Mouse (Mus musculus) liver, adult 2 months (tissue): Measurements from ENCODE around the gene Anapc5. TPM values are rescaled to one million over a fixed set of nuclear protein-coding genes. Genes with fewer than 3 reads are reported as not detected.

Experiments used
- DNase-seq: peaks from one replicate; pipeline ENCODE4 v3.0.0-alpha.2; 2011; ENCODE audit warnings: low read depth, low spot score; ENCODE audit errors: extremely low read depth
- H3K27ac ChIP-seq: fragments of 200-500 bp; replicated peaks from 2 replicates; pipeline ENCODE4 v1.5.1; 2012; ENCODE audit warnings: low read depth, mild to moderate bottlenecking, control low read depth, inconsistent platforms, low read length; ENCODE audit not compliant: insufficient read depth
- H3K27me3 ChIP-seq: fragments of 200-500 bp; 2 replicates; pipeline ENCODE4 v1.6.1; 2012; ENCODE audit warnings: mild to moderate bottlenecking, moderate library complexity, low read length, inconsistent platforms; ENCODE audit not compliant: control insufficient read depth, insufficient read depth
- H3K36me3 ChIP-seq: fragments of 200-500 bp; 2 replicates; pipeline ENCODE4 v1.6.1; 2012; ENCODE audit warnings: low read length, inconsistent platforms; ENCODE audit not compliant: control insufficient read depth, insufficient read depth
- H3K4me1 ChIP-seq: fragments of 200-500 bp; 2 replicates; pipeline ENCODE4 v1.6.1; 2011; ENCODE audit warnings: low read length; ENCODE audit not compliant: control insufficient read depth, insufficient read depth
- H3K4me3 ChIP-seq: fragments of 200-500 bp; 2 replicates; pipeline ENCODE4 v1.5.1; 2011; ENCODE audit warnings: low read depth, mild to moderate bottlenecking, control low read depth, low read length, moderate library complexity; ENCODE audit not compliant: insufficient read depth
- H3K79me2 ChIP-seq: fragments of 200-500 bp; 2 replicates; pipeline ENCODE4 v1.6.1; 2012; ENCODE audit warnings: inconsistent platforms, mild to moderate bottlenecking, low read length, moderate library complexity; ENCODE audit not compliant: control insufficient read depth, insufficient read depth
- H3K9ac ChIP-seq: fragments of 200-500 bp; 2 replicates; pipeline ENCODE4 v1.6.1; 2012; ENCODE audit warnings: low read depth, mild to moderate bottlenecking, control low read depth, inconsistent platforms, low read length
- CTCF ChIP-seq: fragments of 200-500 bp; IDR thresholded peaks from 2 replicates; pipeline ENCODE4 v1.5.1; 2011; ENCODE audit warnings: low read depth, low read length, control low read depth
- POLR2A ChIP-seq: fragments of 200-500 bp; IDR thresholded peaks from 2 replicates; pipeline ENCODE4 v1.6.1; 2011; ENCODE audit warnings: low read length, control low read depth; ENCODE audit not compliant: insufficient read depth; ENCODE audit errors: extremely low read depth
- WGBS: fragments of 180-500 bp; shearing (Covaris S2); methylation state at CpG from one replicate; pipeline ENCODE4 v1.1.7; 2018; 5-methylcytosine and 5-hydroxymethylcytosine counted together
- polyA plus RNA-seq: library from polyadenylated mRNA; depleted of rRNA; stranded (reverse); fragments of >200 nt; gene quantifications from 2 replicates; pipeline ENCODE4 v1.2.3, GENCODE M21; 2012
- total RNA-seq: library from RNA; depleted of rRNA; stranded (reverse); fragments of >200 nt; gene quantifications from 2 replicates; pipeline ENCODE4 v1.2.3, GENCODE M21; 2014

Anapc5 gene
- total and polyA plus RNA-seq, 2 experiments, result 61.9 to 93.9 TPM

GRCm38 (mm10) chr5:122775646-122776286 lies 45.4 kb downstream of the Anapc5 start:
- Histone ChIP-seq H3K4me1 (peaks cover 5% of the 10 kb centered on the region; the same call in 1 of the 2 replicates), H3K79me2 (peaks cover 14% of the 10 kb centered on the region; the same call in 1 of the 2 replicates), H3K36me3 (no peaks in the 10 kb centered on the region), H3K27me3 (no peaks in the 10 kb centered on the region), H3K4me3 (no peak overlapping the region), H3K27ac (no peak overlapping the region), H3K9ac (no peak overlapping the region)
- DNase-seq, result no peak
- 81% methylated on average over 14 of the region's 14 CpGs for WGBS
- TF ChIP-seq CTCF (no peak), POLR2A (no peak)

- Histone ChIP-seq H3K9ac (no peak overlapping the region), H3K4me1 (peaks cover 9% of the 10 kb centered on the region), H3K27ac (0 out of 2 replicates have a peak overlapping the region, but pooled peaks have one; percentile 8), H3K79me2 (peaks cover 14% of the 10 kb centered on the region; the same call in 1 of the 2 replicates), H3K36me3 (no peaks in the 10 kb centered on the region), H3K27me3 (no peaks in the 10 kb centered on the region), H3K4me3 (no peak overlapping the region)
- no peak for DNase-seq
- no peak for TF ChIP-seq POLR2A
- TF ChIP-seq CTCF, result no peak
- 70% methylated on average over 28 of the region's 28 CpGs for WGBS
Measured at GRCm38 (mm10) chr5:122774743-122775611, 46.2 kb downstream of the Anapc5 start.

GRCm38 (mm10) chr5:122773756-122774155 lies 47.4 kb downstream of the Anapc5 start:
- no peak for DNase-seq
- 83% methylated on average over 11 of the region's 11 CpGs for WGBS
- Histone ChIP-seq H3K27ac (no peak overlapping the region), H3K9ac (no peak overlapping the region), H3K36me3 (no peaks in the 10 kb centered on the region), H3K4me1 (peaks cover 6% of the 10 kb centered on the region), H3K79me2 (peaks cover 13% of the 10 kb centered on the region; the same call in 1 of the 2 replicates), H3K27me3 (no peaks in the 10 kb centered on the region), H3K4me3 (no peak overlapping the region)
- TF ChIP-seq CTCF (no peak), POLR2A (no peak)

GRCm38 (mm10) chr5:122771428-122771827 lies 49.7 kb downstream of the Anapc5 start:
- peaks cover under 1% of the 10 kb centered on the region; the same call in 1 of the 2 replicates for H3K79me2 ChIP-seq
- H3K4me3 ChIP-seq, result no peak overlapping the region
- H3K4me1 ChIP-seq, result peaks cover 6% of the 10 kb centered on the region
- no peak for TF ChIP-seq CTCF
- TF ChIP-seq POLR2A, result no peak
- no peak overlapping the region for H3K9ac ChIP-seq
- DNase-seq, result no peak
- H3K27me3 ChIP-seq, result no peaks in the 10 kb centered on the region
- H3K36me3 ChIP-seq, result no peaks in the 10 kb centered on the region
- H3K27ac ChIP-seq, result 0 out of 2 replicates have a peak overlapping the region, but pooled peaks have one; percentile 57
- 58% methylated on average over 9 of the region's 9 CpGs for WGBS

- Histone ChIP-seq H3K9ac (no peak overlapping the region), H3K4me1 (peaks cover 6% of the 10 kb centered on the region), H3K27ac (peak overlapping the region; percentile 57), H3K36me3 (no peaks in the 10 kb centered on the region), H3K79me2 (no peaks in the 10 kb centered on the region; the same call in 1 of the 2 replicates), H3K4me3 (peak overlapping the region; percentile 6; the same call in 1 of the 2 replicates), H3K27me3 (no peaks in the 10 kb centered on the region)
- DNase-seq, result peak; percentile 59
- WGBS, result 8% methylated on average over 10 of the region's 10 CpGs
- TF ChIP-seq POLR2A (no peak), CTCF (no peak)
Measured at GRCm38 (mm10) chr5:122770806-122771261, 50.3 kb downstream of the Anapc5 start.
